Mouse (Mus musculus) R1 (cell line): ENCODE data around the gene Nf2.

ENCODE experiments used
- DNase-seq: peaks from one replicate; pipeline ENCODE4 v3.0.0-alpha.2; 2018; ENCODE audit warnings: low read depth, low spot score

The Nf2 gene

GRCm38 (mm10) chr11:4837342-4837741 is 12.0 kb downstream of the Nf2 start:
- DNase-seq: no peak

- DNase-seq: peak; percentile 70
Measured at GRCm38 (mm10) chr11:4836755-4837154, 12.6 kb downstream of the Nf2 start.

GRCm38 (mm10) chr11:4835436-4835835 is 13.9 kb downstream of the Nf2 start:
- DNase-seq: no peak

GRCm38 (mm10) chr11:4833295-4833939 is 15.9 kb downstream of the Nf2 start:
- no peak for DNase-seq

- DNase-seq: no peak
Measured at GRCm38 (mm10) chr11:4831066-4831465, 18.3 kb downstream of the Nf2 start.

GRCm38 (mm10) chr11:4827916-4828315 is 21.4 kb downstream of the Nf2 start:
- DNase-seq: no peak

GRCm38 (mm10) chr11:4827340-4827739 is 22.0 kb downstream of the Nf2 start:
- no peak for DNase-seq

- no peak for DNase-seq
Measured at GRCm38 (mm10) chr11:4826152-4826778, 23.1 kb downstream of the Nf2 start.

- no peak for DNase-seq
Measured at GRCm38 (mm10) chr11:4823655-4824312, 25.6 kb downstream of the Nf2 start.

- DNase-seq: peak; percentile 47
Measured at GRCm38 (mm10) chr11:4822446-4822842, 26.9 kb downstream of the Nf2 start.

GRCm38 (mm10) chr11:4821492-4822445 is 27.6 kb downstream of the Nf2 start:
- DNase-seq: peak; percentile 76

GRCm38 (mm10) chr11:4814507-4815450 is 34.6 kb downstream of the Nf2 start:
- DNase-seq: no peak

GRCm38 (mm10) chr11:4808311-4808710 is 41.0 kb downstream of the Nf2 start:
- peak; percentile 41 for DNase-seq

- DNase-seq: peak; percentile 95
Measured at GRCm38 (mm10) chr11:4806031-4806715, 43.2 kb downstream of the Nf2 start.

GRCm38 (mm10) chr11:4804921-4805562 is 44.3 kb downstream of the Nf2 start:
- no peak for DNase-seq

GRCm38 (mm10) chr11:4803951-4804350 is 45.4 kb downstream of the Nf2 start:
- DNase-seq: peak; percentile 72

- no peak for DNase-seq
Measured at GRCm38 (mm10) chr11:4803426-4803825, 45.9 kb downstream of the Nf2 start.

GRCm38 (mm10) chr11:4803008-4803407 is 46.3 kb downstream of the Nf2 start:
- DNase-seq: peak; percentile 84

GRCm38 (mm10) chr11:4802401-4802800 is 46.9 kb downstream of the Nf2 start:
- DNase-seq: peak; percentile 63

GRCm38 (mm10) chr11:4800654-4801053 is 48.7 kb downstream of the Nf2 start:
- DNase-seq: peak; percentile 53
